Mouse (Mus musculus) urinary bladder, adult 2 months (tissue): Measurements from ENCODE around the gene S100a13. TPM values are rescaled to one million over a fixed set of nuclear protein-coding genes. Genes with fewer than 3 reads are reported as not detected.

Experiments
- DNase-seq: peaks from one replicate; pipeline ENCODE4 v3.0.0; 2022; ENCODE audit warnings: low spot score
- polyA plus RNA-seq: library from polyadenylated mRNA; depleted of rRNA; stranded (reverse); fragments of >200 nt; gene quantifications from 2 replicates; pipeline ENCODE4 v1.2.3, GENCODE M21; 2012

Gene S100a13
- polyA plus RNA-seq, 1 experiment = 86.3 TPM

DNA sequence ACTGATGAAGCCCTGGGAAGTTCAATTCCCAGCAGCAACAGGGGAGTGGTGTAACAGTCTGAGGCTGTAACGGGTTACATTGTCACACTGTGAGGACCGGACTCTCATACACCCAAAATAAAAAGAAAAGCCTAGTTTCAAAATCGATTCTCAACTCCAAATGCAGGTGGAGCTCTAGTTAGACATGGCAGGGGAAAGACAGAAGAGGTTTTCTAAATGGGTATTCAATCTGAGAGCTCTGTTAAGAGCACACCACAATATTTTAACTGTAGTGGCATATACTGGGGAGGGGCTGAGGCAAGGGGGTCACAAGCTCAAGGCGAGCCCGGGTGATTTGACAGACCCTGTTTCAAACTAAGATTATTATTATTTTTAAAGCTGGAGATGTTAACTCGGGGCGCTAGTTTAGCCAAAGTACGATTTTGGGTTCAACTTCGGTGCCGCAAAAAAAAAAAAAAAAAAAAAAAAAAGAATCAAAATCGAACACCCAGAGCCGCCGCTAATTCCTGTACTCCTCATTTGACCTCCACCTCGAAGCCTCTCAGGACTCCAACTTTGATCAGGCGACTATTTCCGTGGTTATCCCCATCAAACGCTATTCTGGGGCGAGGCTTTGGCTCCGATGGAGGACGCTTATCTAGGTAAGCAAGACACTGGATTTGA lies 5.8 kb upstream of the S100a13 start:
- DNase-seq = no peak

DNA sequence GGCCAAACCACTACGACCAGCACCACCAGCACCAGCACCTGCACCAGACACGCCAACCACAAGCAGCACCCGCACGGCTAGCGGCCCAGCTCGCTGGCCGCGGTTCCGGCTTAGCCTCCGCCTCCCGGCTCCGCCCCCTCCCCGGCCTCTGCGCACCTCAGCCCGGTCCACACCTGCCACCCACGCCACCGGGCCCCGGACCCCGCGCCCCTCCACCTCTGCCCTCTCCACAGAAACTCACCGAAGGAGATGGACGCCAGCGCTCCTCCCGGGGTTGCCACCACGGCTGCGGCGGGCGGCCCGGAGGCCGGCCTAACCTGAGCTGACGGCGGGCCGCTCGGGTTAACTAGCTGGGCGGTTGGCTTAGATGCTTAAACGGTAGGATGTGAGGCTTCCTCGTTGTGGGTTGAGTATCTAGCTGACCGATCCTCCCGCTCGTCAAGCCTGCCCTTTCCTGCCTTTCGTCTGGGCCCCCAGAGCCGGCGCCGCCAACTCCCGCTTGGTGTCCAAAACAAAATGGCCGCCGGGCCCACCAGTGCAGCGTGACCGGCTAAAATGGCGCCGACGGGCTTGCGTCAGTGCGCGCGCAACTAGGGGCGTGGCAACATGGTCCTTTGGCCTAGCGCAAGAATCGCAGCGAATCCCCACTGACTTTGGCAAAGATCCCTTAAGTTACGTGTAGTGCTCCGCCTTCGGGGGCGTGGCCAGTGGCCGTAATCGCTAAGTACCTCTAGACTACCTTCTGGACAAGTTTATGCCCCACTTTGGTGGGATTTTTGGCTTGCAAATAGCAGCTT lies 5.1 kb upstream of the S100a13 start, which contains the start of gene Chtop:
Gene Chtop (minus strand): TSS at position 549 of the 797 bp plus-strand sequence.
- DNase-seq = peak; percentile 98

DNA sequence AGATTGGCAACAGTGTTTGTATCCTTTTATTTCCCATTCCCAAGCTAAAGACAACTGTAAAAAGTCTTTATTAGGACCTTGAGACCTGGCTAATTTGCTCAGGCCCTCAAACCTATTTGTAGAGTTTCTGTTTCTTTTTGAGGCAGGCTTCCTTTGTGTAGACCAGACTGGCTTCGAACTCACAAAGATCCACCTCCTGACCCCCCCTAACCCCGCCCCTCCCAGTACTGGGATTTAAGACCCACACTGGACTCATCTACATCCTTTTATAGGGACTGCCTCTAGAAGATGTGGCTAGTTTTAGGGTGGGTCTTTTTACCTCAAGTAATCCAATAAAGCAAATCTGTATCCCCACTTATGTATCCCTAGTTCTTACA lies 4.5 kb upstream of the S100a13 start:
- no peak for DNase-seq

DNA sequence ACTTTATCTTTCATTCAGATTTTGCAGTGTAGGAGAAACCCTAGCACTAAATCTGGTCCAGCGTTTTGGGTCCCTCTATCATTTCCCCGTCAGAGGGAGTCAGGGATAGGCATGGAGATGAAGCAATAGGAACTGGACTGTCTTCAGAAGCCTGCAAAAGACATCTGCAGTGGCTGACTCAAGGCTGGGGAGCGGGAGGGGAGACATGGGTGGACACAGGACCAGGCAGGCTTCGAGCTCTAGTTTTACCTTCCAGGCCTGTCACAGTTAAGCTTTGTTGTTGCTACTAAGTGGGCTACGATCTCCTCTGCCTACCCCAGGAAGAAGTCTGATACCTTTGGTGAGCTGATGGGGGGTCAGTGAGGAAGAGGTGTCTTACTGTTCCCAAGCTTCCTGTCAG lies 2.0 kb upstream of the S100a13 start:
- no peak for DNase-seq

DNA sequence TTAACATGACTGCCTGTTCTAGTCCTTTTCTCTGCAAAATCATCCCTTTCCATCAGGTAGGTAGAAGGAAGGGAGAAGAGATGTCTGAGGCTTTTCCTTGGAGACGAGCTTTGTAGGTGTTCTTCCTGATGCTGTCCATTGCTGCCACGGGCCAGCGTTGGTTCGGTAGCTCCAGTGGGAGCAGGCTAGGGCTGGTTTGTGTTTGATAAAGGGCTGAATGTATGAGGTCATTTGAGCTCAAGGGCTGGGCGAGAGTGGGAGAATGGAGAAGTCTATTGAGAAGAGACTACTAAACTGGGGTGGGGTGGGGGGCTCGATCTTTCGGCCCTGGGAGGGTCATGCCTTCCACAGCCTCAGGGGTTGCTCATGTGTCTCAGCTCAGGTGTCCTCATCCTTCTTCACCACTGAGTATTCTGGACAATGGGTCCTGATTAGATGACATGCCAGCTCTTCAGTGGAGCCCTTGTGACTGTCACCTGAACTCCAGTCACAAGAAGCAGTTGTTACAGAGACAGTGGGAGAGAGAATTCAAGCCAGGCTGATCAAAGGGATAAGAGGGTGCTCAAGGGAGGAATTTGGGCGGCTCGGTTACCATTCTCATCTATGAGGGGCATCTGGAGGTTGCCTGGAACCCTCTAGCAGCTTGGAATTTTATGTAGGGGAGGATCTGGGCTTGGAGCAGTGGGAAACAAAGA lies 1.1 kb upstream of the S100a13 start:
- no peak for DNase-seq

DNA sequence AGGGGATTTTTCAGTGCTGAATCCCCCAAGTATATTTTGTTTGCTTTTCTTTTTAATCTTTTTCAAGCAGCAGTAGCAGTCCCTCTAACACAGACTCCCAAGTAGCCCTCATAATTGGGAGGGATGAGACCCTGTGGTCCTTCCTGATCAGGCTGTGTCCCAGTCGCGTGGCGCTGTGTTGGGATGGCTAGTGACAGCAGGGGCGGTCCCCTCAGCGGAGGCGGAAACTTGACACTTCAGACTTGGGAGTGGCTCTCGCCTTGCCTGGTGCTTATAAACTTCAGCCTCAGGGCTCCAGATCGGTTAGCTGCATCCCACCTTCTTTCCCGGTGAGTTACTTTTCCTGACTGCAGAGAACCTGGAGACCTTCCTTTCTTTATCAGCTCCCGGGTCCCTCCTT lies 456 bp downstream of the S100a13 start:
- peak; percentile 50 for DNase-seq

DNA sequence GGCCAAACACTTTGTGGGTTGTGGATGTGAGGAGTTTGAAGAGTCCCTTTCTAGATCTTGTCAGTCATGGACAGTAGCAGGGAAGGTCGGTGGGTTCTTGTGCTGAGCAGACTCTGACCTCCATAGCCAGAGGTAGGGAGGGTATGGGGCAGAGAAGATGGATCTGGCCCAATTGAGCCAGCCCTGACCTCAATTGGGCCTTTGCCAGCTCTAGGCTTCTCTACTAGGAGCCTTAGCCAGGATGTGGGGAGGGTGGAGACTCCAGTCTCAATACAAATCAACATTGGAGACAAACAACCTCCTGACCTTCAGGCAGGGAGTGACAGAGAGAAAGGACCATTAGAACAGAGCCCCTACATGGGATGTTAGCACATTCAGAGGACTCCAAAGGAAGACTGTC lies 1.0 kb downstream of the S100a13 start:
- DNase-seq = no peak

DNA sequence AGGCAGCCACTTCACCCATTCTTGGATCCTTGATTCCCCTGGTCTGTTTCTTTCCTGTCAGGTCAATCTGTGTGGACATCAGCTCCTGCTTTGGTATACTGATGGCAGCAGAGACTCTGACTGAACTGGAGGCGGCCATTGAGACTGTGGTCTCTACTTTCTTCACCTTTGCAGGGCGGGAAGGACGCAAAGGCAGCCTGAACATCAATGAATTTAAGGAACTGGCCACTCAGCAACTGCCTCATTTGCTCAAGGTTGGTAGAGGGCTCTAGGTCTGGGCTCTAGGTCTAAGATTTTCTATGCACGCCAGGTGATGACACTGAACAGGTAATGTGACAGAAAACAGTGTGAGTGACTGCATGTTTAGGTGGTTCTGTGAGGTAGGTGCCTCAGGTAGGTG lies 1.6 kb downstream of the S100a13 start:
- no peak for DNase-seq

DNA sequence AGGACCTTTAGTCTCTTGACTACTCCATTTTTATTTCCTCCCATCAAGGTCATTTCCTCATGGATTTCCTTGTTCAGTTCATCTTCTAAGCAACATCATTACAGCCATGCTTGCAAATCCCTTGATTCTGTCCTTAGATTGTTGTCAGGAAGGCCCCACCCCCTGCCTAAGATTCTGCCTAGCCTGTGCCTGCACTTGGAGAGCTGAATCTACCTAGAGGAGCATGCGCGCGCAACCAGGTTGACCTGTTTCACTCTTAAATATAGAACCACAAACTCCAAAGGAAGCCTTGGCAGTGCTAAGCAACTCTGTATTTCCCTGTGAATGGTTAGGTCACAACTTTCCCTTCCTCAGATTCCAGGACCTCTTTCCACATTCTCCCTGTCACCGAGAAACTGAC lies 3.5 kb downstream of the S100a13 start:
- no peak for DNase-seq

DNA sequence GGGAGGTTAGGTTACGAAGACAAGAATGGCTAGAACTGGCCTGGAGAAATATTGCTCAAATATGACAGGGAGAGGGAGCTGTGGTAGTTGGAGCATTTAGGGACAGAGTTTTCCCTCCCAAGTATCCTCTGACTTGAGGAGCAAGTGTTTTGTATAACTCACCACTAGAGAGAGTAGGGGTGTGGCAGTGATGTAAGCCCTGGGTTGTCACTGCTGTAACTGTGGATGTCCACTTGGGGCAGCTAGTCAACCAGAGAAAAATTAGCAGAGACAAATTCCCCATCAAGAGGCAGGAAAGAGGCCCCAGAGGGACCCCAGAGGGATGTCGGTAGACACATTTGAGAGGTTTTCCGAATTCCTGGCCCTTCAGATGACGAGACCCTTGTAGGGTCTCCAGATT lies 11.2 kb downstream of the S100a13 start:
- DNase-seq = no peak

DNA sequence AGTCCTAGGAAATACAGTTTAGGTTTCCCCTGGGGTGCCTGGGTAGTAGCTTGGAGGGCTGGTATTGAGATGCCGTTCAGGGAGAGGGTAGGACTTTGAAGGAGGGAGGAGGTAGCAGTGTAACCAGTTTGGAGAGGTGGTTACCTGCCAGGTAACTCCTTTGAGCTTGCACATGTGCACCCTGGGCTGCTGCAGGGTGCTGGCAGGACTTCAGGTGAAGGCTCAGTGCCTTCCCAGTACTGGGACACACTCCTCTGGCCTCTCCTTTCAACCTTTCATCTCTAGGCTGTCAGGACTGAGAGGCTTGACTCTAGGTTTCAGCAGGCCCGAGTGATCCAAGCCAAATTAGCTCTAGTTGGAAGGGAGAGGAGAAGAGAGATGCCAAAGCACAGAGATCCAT lies 11.8 kb downstream of the S100a13 start:
- DNase-seq = no peak

DNA sequence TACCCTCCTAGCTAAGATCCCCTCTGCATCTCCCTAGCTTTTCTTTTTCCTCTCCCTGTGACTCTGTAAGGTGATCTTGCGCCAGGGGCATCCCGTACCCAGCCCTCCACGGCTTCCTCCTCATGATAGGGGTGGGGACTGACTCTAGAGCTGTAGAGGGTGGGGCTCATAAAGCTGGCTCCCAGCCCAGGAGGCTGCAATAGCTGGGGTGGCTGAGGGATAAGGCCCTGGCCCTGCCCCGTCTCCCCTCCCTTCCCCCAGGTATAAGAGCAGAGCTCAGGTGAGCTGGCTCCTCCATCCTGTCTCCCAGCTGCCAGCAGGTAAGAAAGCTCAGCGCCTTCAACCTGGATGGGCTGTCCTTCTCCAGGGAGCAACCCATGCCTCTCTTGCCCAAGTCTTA lies 12.3 kb downstream of the S100a13 start, which contains the start of gene S100a14:
Gene S100a14 (plus strand): TSS at position 277 of the 400 bp plus-strand sequence.
- DNase-seq = peak; percentile 63

DNA sequence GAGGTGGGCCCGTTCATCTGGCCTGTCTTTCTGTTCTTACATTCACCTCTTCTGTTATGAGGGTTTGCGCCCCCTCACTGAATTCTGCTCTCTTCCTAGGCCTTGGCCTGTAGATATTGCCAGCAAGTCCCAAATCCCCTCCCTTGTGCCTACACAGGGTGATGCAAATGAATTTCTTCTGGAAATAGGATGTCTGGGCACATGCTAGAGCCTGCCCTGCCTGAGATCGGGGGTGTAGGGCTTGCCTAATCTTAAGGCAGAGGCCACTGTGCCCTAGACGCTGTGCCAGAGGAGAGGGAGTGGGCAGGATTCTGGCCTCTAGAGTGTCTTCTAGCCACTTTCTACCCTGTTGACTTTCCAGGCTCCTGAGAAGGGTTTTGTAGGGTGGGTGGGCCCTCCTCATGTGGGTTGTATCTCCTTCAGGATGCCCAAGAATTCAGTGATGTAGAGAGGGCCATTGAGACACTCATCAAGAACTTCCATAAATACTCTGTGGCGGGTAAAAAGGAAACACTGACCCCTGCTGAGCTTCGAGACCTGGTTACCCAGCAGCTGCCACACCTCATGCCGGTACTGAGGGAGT lies 13.1 kb downstream of the S100a13 start:
- DNase-seq = no peak

DNA sequence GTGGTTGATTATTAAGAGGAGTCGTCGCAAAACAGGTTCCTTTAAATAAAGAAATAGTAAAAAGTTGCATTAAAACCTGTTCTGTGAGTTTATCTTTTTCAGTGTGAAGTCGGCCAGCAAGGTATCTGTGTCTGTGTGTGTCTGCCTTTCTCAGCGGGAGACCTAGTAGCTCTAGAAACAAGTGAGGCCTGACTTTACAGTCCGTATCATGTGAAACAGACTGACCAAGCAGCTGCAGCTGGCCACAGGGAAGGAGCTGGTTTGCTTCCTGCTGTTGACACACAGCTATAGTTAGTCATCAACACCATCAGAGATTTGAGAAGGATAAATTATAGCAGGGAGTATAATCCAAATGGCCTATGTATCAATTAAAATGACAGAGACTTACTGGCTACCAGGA lies 17.5 kb downstream of the S100a13 start:
- DNase-seq = no peak

DNA sequence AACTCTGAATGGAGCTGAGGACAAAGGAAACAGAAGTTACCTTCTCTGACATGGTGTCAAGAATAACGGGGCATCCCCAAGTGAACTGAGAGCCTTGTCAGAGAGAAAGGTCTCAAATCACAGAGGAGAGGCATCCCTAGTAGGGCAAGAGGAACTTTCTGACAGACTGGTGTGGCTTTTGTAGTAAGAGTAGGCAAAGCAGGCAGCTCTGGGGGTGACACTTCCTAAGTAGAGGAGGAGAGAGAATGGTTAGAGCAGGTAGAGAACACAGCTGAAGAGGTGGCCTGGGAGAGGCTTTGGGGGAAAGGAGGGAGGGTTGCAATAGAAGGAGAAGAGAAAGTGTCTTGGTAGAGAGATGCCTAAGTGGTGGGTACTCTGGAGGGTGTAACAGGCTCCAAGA lies 21.2 kb downstream of the S100a13 start:
- no peak for DNase-seq

DNA sequence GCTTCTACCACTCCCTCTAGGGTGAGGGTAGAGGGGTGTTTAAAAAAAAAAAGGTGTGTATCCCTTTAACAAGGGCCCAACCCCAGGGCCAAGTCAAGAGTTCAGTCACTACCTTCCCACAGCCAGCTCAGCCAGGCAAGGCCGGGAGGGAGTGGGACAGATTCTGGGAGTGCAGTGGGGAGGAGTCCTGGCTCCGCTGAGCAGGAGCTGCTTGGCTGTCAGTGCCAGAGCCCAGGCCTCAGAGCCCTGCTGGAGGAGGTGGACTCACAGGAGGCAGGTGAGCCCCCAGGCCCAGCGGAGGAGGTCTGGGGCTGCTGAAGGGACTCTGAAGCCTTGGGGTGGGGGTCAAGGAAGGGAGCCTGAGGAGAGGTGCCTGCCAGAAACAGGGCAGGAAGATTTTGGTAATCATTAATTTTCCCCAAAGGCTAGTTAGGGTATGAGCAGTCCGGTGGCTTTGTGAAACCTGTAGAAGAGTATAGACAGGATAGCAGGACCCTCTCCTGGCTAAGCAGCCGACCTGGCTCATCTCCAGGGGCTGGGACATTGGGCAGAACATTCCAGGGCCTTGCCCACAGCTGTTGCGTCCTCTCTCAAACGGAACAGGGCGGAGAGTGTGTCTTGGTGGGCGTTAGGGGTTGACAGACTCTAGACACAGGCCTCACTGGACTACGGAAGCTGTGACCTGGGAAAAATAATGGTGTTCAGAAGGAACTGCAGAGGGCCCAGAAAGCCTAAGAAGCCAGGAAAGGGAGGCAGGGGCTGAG lies 23.1 kb downstream of the S100a13 start, which contains the start of gene S100a16:
Gene S100a16 (plus strand): TSS at position 114 of the 764 bp plus-strand sequence.
- peak; percentile 76 for DNase-seq

DNA sequence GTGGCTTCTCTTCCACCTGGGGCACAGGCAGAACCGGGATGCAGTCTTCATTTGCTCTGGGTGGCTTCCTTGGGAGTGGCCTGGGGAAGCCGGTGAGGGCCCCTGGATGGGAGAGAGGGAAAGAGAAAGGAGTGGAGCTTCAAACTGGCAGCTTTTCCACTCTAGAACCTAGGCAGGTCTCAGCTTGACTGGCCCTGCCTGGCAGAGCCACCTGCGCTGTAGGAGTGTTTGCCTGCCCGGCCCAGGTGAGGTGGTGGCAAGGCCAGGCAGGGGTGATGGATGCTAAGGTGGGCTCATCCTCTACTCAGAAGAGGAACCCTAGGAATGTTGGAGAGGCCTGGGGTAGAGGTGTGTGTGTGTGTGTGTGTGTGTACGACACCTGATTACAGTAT lies 23.7 kb downstream of the S100a13 start:
- DNase-seq = peak; percentile 46

DNA sequence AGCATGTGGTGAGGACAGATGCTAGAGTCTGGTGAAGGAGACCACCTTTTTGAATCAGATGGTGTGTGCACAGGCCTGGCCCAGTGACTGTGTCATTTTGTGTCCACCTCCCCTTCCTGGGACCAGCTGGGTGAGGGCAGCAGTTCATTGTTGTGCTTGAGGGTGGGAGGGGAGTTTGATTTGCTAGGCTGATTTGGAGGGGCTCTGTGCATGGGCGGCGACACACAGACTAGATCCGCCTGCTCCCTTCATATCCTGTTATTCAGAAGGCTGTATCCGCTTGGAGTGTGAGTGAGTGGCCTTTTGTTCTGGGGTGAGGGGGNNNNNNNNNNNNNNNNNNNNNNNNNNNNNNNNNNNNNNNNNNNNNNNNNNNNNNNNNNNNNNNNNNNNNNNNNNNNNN lies 26.7 kb downstream of the S100a13 start:
- no peak for DNase-seq

DNA sequence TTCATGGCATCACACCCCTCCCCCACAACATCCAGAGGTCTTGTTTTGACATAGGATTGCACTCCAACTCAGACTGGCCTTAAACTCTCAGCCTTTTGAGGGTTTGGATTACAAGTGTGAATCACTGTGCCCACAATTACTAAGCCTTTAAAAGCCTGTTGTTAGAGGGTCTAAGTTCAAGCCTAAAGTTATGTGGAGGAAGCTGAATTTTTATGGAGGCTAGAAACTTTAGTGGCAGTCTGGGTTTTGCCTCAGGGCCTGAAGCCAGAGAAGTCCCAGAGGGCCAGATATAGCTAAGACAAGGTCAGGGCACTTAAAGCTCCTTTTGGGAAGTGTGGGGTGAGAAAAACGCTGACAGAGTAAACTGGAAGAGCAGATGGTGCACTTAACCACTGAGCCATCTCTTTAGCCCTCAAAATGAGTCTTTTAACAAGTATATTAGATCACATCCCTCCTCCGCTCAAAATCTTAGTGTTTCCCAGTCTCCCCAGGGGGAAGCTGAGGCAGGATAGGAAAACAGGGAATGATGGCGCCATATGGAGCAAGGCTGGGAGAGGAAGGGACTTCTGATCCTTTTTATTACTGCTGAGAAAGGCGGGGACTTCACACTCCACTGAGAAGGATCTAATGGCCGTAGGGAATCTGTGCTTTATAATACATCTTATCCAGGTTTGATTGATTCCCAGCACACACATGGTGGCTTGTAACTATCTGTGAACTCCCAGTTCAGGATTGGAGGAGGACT lies 35.6 kb downstream of the S100a13 start:
- DNase-seq = no peak

DNA sequence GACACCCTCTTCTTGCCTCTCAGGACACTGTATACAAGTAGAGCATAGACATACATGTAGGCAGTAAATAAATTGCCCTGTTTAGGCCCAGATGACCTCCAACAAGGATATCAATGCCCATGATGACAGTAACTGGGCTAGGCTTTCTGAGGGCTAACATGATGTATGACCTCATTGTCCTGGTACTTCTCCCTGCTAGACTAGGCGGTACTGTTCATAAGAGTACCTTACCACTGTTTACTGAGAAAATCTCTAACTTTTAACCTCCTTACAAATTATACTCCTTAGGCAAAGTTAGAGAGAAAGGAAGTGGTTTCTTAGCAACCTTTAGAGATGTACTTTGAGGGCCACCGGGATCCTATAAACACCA lies 36.2 kb downstream of the S100a13 start:
- DNase-seq = no peak

DNA sequence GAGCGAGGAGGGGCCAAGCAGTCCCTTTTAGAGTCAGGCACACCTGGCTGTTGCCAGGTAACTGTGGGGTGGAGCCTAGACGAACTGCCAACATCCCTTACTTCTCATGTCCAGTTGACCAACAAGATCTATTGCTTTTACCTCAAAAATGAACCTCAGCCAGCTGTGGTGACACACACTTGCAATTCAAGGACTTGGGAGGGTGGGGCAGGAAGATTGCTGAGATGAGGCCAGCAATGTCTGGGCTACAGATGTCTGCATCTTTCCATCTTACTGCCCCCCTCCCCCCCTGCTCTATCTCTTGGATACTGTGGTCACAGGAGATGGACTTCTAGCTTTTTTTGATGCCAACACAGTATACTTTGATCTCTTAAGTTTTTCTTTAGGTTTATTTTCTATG lies 38.0 kb downstream of the S100a13 start:
- no peak for DNase-seq
